Mouse (Mus musculus): ENCODE results near the gene Slc26a6. TPM values are rescaled to one million over a fixed set of nuclear protein-coding genes. Genes with fewer than 3 reads are reported as not detected.

The Slc26a6 gene
- total RNA-seq, 2 experiments from 2014 or later: 35.8 to 38.1 TPM

DNA sequence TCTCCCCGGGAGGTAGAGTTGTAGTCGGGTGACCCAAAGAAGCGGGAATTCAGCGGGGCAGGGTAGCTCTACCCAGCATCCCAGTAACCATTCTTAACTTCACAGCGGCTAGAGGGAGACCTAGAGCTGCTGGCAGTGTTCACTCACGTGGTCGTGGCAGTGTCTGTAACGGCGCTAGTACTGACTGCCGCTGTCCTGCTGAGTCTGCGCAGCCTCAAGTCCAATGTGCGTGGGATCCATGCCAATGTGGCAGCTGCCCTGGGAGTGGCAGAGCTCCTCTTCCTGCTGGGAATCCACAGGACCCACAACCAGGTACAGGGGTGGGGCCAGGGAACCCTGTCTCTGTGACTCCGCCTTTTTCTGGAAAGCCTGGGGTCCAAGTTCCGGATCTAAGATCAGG lies 10.1 kb upstream of the Slc26a6 start:
- DNase-seq (ENCODE audit: low spot score in 2 of 2): peak; percentile 67 to 73

DNA sequence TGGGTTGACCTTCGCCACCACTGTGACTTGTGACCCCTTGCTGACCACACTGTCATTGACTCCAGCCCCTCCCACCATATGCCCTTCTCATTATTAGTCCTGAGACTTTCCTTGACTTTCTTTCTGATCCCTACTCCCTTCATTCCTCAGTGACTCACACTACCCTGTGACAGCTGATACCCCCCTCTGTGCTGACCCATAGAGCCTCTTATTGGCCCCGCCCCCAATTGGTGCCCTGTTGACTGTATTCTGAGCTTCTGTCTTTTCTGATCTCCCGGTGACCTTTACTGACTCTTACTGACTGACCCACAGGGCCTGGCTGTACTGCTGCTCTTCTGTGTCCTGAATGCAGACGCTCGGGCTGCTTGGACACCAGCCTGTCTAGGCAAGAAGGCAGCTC lies 7.7 kb upstream of the Slc26a6 start:
- DNase-seq (ENCODE audit: low spot score in 2 of 2): no peak

DNA sequence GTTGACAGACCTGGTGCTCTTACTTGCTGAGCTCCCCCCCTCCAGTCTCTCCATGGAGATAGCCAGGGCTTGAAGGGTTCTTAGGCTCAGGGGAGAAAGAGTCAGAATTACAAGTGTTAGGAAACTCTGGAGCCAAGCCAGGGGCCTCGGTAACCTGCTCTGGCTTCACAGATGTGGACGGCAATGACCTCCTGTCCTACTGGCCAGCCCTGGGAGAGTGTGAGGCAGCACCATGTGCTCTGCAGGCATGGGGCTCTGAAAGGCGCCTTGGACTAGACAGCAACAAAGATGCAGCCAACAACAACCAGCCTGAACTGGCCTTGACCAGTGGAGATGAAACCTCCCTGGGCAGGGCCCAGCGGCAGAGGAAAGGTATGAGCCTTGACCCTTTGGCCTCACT lies 5.7 kb upstream of the Slc26a6 start:
- no peak for DNase-seq (ENCODE audit: low spot score in 2 of 2)

DNA sequence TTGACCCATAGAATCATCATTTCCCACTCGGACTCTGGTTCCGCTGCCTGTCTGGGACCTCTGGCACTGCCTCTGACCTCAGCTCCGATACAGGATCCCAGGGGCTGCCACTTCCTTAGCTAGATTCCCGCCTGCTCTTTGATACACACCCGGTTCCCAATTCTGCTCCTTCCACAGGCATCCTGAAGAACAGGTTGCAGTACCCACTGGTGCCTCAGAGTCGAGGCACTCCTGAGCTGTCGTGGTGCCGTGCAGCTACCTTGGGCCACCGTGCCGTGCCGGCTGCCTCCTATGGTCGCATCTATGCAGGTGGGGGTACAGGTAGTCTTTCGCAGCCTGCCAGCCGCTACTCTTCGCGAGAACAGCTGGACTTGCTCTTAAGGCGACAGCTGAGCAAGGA lies 4.7 kb upstream of the Slc26a6 start:
- no peak for DNase-seq (ENCODE audit: low spot score in 2 of 2)

DNA sequence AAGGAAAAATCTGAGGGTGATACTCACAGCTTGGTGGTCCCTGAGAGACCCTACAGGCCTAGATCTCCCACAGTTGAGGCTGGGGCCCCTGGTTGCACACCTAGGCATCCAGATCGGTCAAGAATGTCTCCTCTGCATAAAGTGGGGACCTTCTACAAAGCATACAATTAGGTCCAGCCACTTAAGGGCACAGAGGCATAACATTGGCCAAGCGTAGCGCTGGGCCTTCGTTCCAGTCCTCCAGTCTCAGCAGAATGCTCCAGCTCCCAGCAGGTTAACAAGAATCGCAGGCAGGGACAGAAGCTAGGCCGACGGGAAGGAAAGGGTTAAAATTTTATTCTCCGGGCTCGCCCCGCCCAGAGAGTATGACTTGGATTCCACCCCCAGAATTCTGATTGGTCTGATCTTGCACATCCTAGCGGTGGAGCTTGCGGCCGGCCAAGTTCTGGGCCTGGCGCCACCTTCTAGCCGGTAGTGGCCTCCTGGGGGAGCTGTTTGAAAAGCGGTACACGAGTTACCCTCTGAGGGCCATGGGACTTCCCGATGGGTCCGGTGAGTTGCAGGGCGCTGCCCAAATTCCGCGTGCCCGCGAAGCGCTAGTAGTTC lies 655 bp downstream of the Slc26a6 start:
- peak; percentile 90 to 94 for DNase-seq (ENCODE audit: low spot score in 2 of 2)

DNA sequence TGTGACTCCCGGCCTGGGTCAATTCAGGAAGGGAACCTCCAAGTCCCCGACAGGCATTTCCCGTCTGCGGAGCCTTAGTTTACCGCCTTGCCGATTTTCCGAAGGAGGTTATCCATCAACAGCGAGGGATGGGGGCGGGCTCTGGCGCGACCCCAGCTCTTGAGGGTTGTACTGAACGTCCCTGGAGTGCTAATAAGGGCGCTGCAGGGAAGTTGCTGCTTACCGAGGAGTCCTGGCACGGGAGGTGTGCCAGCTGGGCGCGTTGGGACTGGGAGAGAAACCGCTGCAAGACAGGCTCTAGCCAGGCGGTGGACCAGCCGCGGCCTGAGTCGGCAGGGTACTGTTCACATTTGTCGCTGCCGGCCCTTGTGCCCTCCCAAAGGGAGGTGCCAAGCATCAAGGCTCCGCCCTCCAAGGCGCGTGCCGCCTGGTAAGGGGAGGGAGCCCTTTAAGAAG lies 1.2 kb downstream of the Slc26a6 start:
- DNase-seq (ENCODE audit: low spot score in 2 of 2): peak; percentile 85 to 90

DNA sequence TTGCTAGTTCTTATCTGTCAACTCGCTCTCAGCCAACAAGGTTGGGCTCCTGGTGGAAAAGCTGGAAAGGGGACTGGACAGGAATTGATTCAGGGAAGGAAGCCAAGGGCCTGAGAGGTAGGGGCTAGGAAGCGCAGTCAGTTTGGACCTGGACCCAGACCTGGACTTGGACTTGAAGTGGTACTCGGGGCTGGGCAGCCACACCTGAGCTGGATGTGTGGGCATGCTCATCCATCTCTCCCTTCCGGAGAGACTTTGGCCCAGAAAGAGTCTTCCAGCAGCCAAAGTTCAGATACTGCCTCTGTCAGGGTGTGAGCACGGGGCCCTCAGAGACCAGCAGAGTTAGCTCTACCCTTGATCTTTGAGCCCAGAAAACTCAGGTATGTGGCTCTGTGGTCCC lies 2.3 kb downstream of the Slc26a6 start:
- DNase-seq (ENCODE audit: low spot score in 2 of 2): no peak

DNA sequence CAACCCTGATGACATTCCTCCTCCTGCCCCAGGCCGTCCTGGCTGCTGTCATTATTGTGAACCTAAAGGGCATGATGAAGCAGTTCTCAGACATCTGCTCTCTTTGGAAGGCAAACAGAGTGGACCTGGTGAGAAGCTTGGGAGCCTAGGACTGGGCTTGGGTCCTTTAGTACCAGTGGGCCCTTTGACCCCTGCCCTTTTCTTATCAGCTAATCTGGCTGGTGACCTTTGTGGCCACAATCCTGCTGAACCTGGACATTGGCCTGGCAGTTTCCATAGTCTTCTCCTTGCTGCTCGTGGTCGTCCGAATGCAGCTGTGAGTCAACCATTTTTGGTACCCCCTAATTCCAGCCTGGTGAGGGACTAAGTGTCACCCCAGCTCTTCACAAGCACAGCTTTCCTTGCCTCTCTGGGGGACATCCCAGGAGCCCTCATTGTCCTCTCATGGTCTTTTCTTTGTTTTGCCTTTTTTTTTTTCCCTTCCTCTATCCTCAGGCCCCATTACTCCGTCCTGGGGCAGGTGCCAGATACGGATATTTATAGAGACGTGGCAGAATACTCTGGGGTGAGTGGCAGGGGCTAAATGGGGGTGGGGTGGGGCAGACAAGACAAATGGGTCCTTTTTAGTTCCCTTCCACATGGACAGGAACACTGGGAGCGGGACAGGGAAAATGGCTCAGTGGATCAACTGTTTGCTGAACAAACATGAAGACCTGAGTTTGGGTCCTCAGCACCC lies 5.9 kb downstream of the Slc26a6 start:
- DNase-seq (ENCODE audit: low spot score in 2 of 2): no peak

DNA sequence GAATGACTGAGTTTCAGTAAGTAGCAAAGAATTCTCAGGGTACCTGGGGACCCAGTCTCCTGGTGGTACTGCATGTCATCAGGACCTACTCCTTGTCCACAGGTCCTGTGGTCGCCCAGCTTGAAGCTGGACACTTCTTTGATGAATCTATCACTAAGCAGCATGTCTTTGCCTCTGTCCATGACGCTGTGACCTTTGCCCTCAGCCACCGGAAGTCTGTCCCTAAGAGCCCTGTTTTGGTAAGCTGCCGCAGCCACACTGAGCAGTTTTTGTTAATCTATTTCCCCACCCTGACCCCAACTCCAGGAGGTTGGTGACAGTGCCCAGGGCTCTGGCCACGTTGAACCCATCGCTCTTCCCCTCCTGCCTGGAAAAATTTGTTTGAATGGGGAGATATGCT lies 59.2 kb downstream of the Slc26a6 start:
- DNase-seq (ENCODE audit: low spot score in 2 of 2): no peak

DNA sequence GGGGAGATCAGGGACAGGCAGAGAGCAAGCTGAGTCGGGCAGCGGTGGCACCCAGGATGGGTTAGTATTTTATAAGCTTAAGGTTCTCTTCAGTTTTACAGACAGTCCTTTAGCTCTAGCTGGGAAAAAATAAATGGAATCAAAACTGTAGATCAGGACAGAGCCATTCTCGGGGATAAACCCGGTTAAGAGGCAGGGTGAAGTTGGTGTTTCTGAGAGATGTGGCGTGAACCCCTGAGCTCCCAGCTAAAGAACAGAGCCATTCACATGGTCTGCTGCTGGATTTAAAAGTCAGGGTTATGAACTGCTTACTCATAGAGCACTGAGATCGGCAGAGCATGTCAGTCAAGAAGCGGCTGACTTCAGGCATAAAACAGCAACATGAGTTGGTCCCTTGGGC lies 60.1 kb downstream of the Slc26a6 start:
- DNase-seq (ENCODE audit: low spot score in 2 of 2): no peak

DNA sequence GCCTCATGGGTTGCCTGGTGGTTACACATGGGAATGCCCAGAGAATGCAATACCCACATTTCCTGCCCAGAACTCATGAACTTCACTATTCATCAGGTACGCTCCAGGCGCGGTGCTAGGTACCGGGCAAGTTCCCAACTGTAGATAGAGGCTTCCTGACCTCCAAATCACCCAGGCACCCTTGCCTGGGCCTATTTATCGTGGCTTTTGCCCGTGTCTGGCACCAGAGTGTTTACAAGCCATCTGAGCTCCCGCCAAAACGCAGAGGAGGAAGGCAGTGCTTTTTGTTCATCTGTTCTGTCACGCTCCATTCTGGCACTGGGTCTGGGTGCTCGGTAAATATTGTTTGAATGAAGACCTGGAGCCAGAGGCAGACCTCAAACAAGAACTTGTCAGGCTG lies 60.5 kb downstream of the Slc26a6 start:
- peak in 1 of 2 experiments; percentile 44 for DNase-seq (ENCODE audit: low spot score in 2 of 2)

DNA sequence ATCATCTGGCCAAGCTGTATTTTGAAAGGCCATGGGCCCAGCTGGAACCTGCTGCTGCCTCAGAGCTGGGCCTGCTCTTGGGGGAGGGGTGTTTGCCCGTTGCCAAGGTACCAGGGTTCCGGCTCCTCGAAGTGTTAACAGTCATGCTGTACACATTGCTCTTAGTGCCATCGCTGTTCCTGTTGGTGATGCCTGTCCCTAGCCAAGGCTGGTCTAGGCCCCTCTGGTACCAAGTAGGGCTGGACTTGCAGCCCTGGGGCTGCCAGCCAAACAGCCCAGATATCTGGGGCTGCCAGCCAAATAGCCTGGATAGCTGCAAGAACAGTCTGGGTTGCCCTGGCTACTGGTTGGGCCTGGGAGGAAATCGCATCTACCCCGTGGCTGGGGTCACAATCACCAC lies 61.4 kb downstream of the Slc26a6 start, which contains the start of gene Tmem89:
TSS of gene Tmem89 (plus strand) at position 129 of the 400 bp plus-strand sequence.
- DNase-seq (ENCODE audit: low spot score in 2 of 2): peak; percentile 69 to 77

DNA sequence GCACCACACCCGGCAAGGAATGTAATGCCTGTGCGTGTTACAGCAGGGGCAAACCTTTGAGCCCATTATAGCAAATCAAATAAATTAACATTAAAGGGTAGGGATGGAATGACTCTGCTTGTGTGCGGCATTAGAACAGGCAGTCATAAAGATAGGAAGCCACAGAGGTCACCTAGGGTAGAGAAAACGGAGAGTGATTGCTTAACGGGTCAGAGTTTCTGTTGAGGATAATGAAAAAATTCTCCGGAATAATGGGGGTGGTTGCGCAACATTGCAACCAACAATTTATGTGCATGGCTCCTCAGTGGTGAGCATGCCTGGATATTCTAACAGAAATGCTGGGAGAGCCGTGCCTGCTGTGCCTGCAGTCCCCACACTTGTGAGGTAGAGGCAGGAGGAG lies 72.8 kb downstream of the Slc26a6 start:
- no peak for DNase-seq (ENCODE audit: low spot score in 2 of 2)

DNA sequence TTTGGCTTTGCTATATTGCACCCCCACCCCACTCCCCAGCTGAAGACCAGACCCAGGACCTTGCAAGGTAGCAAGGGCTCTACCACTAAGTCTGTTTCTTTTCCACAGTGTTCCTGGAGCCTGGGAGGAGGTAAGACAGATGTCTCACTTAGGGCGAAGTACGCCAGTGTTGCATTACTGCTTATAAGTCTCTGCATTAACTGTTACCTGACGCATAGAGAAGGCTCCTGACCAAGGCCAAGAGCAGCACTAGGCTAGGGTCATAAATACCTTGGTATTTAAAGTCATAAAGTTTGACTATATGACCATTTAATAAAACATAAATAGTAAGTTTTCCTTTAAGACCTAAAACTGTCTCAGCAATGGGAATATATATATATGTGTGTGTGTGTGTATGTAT lies 75.3 kb downstream of the Slc26a6 start:
- no peak for DNase-seq (ENCODE audit: low spot score in 2 of 2)

DNA sequence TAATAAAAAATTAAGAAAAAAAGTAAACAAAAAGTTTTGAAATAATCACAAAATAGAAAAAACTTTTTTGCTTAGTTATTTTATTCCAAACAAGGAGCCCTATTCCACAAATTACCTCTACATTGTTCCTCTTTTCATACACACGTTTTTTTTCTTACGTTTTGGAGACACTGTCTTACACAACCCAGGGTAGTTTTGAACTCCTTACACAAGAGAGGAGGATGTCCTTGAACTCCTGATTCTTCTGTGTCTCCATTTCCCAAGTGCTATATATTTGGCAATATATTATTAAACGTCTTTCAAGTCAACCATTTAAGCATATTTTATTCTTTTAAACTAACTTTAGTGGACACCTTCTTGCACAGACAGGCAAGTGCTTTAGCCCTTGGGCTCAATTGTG lies 82.9 kb downstream of the Slc26a6 start:
- DNase-seq (ENCODE audit: low spot score in 2 of 2): no peak

DNA sequence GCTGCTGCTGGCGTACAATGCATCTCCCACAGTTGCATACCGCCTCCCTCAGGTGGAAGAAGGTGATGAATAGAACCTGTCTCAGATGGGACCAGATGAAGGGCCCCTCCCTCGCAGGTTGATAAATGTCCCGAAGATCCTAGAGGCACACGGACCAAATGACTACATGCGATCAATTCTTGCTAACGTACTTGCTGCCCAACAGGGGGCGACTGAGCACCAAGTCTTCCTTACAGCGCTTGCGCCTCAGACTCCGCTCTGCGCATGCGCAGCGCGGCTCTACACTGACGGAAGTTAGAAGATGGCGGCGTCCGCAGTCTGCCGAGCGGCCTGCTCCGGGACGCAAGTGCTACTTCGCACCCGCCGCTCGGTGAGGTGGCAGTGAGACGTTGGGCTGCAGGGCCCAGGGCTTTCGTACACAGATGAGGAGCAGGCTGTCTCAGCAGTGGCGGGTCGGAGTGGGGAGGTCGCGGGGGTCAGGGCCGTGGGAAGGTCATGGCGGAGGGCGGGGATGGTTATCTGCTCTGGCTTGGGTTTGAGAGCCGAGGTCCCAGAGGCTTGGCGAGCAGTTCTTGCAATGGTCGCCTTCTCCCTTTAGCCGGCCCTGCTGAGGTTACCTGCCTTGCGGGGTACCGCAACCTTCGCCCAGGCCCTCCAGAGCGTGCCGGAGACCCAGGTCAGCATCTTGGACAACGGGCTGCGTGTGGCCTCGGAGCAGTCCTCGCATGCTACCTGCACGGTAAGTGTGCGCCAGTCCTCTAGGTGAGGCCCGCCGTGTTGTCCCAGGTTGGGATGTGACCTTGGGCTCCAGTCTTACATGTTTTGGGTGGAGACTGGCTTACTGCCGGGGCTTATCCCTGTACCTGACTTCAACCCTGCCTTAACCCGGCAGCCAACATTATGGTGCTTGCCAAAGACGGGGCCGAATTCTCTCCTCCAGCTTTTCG lies 83.6 kb downstream of the Slc26a6 start, which contains the start of gene Uqcrc1:
TSS of gene Uqcrc1 (plus strand) at position 216 of the 947 bp plus-strand sequence.
- peak; percentile 97 to 98 for DNase-seq (ENCODE audit: low spot score in 2 of 2)

DNA sequence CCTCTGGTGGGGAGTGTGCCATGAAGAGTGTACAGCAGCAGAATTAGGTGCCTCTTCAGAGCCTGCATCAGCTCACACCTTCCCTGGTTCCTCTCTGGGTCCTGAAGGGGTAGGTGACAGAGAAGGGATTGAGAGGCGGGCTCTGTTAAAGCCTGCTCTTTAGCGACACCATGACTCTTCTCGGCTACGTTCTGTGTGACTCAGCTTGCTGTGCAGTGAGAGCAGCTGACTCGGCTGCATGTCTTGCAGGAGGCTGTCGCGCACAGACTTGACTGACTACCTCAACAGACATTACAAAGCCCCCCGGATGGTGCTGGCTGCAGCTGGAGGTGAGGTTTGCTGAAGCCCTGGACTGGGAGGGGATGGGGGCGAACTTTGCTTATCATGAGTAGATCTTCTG lies 92.0 kb downstream of the Slc26a6 start:
- no peak for DNase-seq (ENCODE audit: low spot score in 2 of 2)

DNA sequence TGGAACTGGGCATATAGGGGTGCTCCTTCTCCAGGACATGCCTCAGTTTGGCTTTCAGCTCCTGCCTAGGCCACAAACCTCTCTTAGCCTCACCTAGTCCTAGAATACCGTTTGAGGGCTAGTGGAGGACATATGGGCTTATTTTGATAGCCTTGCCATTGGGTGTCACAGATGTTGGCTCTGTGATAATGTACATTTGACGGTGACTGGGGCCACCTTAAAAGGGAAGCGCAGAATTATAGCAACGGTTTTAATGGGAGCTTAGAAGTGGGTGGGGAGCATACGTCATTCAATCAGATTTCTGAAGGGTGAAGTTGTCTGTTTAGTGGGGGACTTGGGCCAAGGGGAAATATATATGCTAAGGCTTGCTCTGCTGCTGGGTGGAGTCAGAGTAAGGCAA lies 92.5 kb downstream of the Slc26a6 start:
- no peak for DNase-seq (ENCODE audit: low spot score in 2 of 2)

DNA sequence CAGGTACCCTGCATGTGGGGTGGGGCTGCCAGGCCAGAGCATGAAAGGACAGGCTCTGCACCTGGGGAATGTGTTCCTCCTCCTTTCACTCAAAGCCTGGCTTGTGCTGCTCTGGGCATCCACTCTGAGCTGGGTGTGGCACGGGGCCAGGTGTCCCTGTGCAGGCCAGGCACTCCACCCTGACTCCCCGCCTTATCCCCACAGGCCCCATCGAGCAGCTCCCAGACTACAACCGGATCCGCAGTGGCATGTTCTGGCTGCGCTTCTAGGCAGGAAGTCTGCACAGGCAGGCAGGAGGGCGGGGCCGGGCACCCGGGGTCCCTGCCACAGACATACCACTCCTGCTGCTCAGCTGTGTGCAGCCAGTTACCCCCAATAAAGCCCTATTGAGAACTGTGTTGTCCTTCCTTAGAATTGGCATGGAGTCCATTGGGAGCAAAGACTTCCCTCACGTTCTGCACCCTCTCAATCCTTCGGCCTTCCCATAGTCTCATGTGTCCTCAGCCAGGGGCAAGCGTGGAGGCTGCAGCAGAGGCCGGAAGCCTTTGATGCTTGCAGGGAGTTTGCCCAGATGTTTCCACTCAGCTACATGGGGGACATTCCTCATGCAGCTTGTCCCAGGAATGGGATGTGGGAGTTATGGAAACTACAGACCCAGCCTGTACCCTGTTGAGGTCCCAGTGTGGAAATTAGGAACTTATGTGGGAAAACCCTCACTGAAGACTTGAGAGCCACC lies 96.3 kb downstream of the Slc26a6 start:
- no peak for DNase-seq (ENCODE audit: low spot score in 2 of 2)

DNA sequence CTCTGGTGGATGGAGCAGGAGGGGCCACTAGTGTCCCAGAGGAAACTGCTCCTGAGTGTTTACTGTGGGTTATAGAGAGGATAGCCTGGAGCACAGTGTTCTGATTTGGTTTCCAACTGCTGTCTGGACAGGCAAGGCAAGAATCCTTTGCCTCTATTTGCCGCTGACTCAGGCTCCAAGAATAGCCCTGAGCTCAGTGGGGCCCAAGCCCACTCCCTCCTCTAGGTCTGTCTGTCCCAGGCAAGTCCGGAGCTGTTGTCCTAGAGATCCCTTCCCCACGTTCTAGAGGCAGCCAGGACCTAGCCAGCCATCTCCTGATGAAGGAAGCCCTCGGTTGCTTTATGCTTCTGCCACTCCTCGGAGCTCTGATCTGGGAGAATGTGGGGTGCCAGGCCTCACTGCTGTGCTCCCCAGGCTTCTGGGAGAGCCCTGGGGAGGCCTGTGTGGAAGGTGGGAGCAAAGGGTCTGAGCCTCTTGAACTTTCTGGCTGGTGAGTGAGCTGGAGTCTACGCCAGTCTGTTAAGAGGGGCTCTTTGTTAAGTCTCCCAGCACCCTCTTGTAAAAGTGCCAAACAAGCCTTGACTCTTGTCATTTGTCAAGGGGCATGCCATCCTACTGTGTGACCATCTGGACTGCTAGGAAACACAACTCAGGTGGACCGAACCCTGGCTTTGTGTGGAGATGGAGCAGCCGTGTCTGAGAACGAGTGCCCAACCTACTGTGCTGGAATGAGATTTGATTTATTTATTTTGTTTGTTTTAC lies 97.1 kb downstream of the Slc26a6 start:
- no peak for DNase-seq (ENCODE audit: low spot score in 2 of 2)

Measured in layer of hippocampus, postnatal 10 days (tissue).